Mouse (Mus musculus) C2C12 (cell line): ENCODE data around the gene B3gntl1.

ENCODE experiments used
- CTCF ChIP-seq: IDR thresholded peaks from one replicate; pipeline ENCODE4 v1.5.1; 2011; ENCODE audit not compliant: control insufficient read depth, insufficient read depth, insufficient read length
- FOSL1 ChIP-seq: IDR thresholded peaks from one replicate; pipeline ENCODE4 v1.8.0; 2011; ENCODE audit warnings: mild to moderate bottlenecking, low read length; ENCODE audit not compliant: poor library complexity, insufficient read depth, severe bottlenecking
- MAX ChIP-seq: IDR thresholded peaks from one replicate; pipeline ENCODE4 v1.6.1; 2011; ENCODE audit warnings: mild to moderate bottlenecking, control low read depth

DNA sequence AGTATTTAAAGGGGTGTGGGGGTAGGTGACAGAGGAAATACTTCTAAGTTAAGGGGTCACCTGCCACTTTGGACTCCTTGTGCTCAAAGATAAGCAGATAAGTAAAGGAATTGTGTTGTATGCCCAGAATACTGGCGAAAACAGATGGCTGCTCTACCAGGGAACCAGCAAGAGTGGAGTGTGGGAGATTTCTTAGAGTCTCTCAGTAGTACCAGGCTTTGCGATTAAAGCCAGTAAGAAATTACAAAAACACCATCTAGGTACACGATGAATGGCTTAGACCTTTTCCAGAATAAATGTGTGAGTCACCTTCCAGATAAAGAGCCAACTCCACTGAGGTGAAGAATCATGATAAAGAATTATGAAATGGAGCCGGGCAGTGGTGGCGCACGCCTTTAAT is 27.6 kb downstream of the B3gntl1 start:
- TF ChIP-seq FOSL1 (no peak), CTCF (no peak), MAX (no peak)
